Mouse (Mus musculus): ENCODE data around the gene Add3.

Gene Add3

DNA sequence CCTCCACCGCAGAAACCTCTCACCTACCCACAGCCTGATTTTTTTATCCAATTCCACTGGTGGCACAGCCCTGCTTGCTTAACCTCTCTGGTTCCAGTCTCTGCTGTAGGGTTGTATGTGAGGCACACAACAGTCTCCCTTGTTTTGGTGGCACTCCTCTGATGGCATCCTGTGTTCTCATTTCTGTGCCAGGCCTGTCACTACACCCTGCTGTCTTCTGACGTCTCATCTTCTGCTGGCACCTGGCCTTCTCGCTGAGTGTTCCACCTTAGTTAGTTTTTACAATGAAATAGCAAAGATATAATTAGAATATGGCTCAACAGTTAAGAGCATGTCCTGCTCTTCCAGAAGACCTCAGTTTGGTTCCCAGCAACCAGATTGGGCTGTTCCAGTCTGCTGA, 49.5 kb downstream of the Add3 start:
- in situ Hi-C loops (cut with MboI; ENCODE audit: unreplicated experiment in 2 of 2), result no loop called here

DNA sequence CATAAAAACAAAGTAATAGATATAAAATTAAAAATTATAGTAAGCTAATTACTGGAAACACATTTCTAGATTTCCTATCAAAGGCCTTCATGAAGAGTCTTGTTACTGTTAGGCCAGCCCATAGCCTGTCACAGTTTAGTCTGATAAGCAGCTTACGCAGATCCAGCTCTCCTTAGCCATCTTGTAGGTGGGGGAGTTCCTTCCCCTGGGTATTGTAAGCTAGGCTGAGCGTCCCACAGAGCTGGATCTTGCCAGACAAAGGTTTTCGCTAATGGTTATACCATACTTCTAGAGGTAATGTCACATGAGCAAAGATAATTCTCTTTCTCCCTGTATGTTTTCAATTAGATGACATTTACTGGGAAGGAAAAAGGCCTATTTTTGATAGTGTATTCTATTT, 50.0 kb downstream of the Add3 start:
- in situ Hi-C loops (cut with MboI; ENCODE audit: unreplicated experiment in 2 of 2), result no loop called here

DNA sequence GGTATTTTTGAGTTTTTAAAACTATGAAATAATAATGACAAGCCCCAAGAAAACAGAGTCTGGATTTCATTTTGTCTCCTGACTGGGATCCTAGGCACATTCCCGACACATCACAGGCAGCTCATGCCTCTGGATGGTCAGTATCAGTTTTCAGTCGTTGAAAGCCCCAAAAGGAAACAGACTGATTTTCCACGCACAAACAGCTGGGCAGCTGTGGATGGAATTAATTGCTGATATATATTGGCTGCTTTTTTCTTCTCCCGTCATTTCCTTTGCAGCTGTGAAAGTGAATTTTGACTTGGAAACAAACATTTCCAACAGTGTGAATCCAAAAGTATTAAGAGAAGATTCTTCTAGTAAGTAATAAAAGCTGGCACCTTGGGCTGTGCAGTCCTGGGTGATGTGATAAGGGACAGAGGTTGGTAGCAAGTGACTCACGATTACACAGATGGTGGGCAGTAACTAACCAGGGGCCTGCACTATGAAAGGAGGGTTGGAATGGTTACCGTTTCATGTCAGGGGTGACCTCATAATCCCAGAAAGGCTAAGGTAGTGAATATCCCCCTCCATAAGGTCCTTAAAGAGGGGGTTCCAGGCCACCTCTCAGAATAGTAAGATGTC, 51.7 kb downstream of the Add3 start:
- in situ Hi-C loops (cut with MboI; ENCODE audit: unreplicated experiment in 2 of 2), result no loop called here

DNA sequence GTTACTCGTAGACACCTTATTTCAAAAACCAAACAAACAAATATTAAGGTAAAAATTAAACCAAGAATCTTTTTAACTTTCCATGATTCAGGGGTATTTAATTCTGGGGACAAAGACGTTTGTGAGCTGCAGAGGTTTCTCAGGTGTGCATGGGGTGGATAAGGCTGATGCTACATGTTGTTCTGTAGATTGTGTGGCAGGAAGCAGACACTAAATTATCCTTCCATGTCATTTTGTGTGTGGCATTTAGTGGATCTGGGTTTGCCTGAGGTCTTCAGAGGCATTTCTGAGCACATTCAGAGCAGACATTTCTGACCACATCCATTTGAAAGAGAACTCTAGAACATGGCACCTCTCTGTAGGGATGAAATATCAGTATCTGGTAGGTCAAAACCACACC, 52.9 kb downstream of the Add3 start:
- in situ Hi-C loops (cut with MboI; ENCODE audit: unreplicated experiment in 2 of 2), result no loop called here

DNA sequence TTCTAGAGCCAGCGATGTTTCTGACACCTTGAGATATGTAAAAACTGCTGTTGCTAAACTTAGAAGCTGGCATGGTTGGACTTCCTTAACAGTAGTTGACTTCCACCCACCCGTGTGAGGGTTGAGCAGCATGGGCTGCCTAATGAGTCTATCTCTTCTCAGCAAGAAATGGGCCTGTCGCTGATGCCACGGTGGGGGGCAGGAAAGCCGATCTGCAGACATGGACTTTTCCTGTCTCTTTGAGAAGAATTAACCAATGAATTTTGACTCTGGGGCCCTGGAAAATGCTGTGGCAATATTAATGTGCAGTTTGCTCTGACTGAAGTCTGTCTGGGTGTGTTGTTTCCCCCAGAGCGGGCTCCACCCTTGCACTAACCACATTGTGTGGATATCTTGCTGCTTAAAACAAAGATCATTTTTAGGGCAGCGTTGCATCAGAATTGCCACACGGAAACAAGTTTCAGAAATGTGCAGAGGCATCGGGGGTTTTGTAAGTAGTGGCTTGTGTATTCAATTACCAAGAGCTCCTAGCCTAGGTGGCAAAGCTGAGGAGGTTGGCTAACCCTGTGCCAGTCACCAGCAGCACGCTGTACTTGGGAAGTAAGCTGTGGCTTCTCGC, 53.8 kb downstream of the Add3 start:
- in situ Hi-C loops (cut with MboI; ENCODE audit: unreplicated experiment in 2 of 2), result no loop called here

DNA sequence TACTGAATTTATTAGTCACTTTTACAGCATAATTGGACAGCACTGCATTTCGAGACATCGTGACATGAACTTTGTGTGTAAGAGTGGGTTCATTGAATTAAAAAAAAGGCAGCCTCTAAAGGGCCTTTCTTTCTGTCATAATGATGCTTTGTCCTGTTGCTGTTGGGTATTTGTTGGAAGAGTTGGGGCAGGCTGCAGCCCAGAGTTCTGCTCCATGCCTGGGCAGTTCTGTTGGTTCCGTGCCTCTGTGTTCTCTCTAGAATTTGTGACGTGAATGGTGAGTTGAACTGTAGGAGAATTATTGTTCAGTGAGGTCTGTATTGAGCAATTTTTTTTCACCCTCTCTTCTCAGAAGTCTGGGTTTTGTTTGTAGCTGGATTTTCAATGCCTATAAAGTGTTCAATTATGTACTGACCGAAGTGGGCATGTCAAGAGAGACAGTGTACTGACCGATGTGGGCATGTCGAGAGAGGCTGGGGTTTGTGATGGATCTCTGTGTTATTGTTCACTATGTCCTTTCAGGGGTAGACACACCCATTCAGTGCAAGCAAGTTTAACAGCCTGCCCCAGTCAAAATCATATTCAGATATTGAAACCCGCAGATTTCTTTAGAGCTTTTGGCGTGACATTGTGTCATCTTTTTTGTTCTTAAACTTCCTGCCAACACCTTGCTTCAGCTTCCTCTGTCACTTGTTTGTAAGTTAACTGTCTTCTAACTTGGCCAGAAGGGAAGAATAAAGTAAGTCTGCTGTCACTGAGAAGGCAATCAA, 54.7 kb downstream of the Add3 start:
- in situ Hi-C loops (cut with MboI; ENCODE audit: unreplicated experiment in 2 of 2), result no loop called here

DNA sequence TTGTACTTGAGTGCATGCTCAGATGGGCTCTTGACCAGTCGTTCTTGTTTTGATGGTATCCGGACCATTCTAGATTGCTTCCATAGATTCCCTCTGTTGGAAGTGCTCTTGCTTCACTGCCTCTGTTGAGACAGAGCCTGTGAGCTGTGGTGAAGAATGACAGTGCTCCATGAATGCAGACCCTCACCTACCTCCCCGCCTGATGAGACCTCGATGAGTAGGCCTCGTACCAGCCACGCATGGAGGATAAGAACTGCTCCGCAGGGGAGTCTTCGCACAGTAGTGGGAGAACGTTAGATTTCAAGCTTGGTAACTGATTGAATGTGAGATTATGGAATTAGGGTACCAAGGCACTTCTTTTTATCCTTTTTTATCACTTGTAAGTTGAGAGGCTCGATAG, 56.7 kb downstream of the Add3 start:
- in situ Hi-C loops (cut with MboI; ENCODE audit: unreplicated experiment in 2 of 2), result no loop called here

DNA sequence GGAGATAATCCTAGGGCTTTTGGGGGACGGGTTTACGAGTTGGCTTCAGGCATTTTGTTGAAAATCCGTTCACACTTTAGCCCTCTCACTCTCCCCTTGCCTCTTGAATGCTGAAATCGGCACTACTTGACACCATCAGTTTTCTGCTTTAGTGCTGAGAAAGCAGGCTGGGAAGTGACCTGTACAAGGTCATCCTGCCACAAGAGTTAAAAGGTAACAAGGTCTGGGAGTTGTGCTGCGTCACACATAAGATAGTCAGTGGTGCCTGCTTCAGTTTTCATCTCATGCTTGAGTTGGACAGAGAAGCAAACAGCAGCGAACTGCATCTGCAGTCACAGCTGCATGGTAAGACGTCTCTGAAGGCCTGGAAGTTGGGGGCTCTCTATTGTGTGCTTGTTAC, 57.5 kb downstream of the Add3 start:
- in situ Hi-C loops (cut with MboI; ENCODE audit: unreplicated experiment in 2 of 2), result no loop called here

DNA sequence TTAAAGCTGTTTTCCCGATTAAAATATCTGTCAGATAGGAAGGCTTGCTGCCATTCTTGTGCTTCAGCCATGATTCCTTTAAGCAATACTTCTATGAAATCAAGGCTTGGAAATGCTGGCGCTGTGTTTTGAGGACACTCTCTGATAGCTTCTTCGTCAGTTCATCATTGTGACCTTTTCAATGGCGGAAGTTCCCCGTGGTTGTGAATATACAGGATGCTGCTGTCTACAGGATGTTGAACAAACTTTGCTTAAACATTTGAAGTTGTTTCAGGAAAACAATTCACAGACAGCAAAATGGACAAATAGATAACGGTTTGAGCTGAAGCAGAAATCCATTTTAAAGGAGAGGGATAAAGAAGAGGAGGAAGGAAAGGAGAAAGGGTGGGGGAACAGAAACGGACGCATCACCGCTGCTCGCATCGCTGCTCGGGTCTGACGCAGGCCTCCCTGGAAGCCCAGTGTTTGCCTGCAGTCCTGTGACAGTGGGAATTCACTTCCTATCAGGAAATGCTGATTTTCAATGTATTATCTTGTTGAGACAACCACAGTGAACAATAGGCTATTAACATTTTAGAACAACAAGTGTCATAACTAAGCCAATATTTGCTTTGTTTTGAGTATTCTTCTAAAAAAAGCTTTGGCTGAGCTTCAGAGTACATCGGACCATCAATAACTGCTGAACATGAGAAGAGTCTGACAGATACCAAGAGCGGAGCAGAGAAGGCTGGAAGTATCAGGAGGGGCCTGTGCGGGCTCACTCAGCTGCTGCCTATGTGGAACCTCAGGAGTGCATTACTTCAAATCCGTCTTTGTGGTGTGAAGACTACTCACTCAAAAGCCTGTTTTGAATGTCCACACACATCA, 58.7 kb downstream of the Add3 start:
- in situ Hi-C loops (cut with MboI; ENCODE audit: unreplicated experiment in 2 of 2), result no loop called here

DNA sequence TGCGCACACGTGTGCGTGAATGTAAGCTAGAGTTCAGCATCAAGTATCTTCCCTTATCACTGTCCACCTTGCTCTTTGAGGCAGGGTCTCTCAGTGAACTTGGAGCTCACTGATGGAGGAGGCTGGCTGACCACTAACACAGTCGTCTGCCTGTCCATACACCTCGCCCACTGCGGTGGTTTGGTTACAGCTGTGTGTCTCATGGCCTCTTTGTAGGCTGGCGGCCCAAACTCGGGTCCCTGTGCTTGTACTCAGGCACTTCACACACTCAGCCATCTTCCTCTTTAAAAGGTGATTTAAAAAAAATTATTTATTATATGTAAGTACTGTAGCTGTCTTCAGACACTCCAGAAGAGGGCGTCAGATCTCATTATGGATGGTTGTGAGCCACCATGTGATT, 59.5 kb downstream of the Add3 start:
- in situ Hi-C loops (cut with MboI; ENCODE audit: unreplicated experiment in 2 of 2), result no loop called here

DNA sequence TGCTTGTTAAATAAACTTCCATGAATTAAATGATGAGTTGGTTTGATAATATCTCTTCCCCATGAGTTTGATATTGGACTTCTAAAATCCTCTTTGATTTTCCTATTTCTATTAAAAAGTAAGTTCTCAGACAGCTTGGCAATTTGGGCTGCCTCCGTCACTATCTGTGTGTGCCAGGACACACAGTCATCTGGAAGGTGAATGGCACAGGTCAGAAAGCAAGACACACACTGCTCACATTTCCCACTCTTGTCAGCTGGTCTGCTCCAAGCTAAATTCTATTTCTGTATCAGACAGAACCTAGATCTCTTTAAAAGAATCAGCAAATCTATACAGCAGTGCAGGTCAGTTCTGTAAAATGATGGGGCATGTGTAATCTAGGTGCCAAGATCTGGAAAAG, 61.9 kb downstream of the Add3 start:
- in situ Hi-C loops (cut with MboI; ENCODE audit: unreplicated experiment in 2 of 2), result no loop called here

DNA sequence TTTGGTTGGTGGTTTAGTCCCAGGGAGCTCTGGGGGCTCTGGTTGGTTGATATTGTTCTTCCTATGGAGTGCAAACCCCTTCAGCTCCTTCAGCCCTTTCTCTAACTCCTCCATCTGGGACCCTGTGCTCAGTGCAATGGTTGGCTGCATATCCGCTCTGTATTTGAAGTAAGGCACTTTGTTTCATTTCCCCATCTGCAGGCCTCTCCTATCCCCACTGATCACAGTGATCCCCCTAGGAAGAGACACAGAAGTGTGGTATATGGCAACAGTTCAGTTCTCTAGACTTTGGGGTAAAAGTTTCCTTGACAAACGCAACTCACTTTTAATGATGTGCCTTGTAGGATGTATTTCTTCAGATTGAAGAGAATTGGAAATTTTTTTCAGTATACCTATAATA, 66.7 kb downstream of the Add3 start:
- in situ Hi-C loops (cut with MboI; ENCODE audit: unreplicated experiment in 2 of 2), result no loop called here

DNA sequence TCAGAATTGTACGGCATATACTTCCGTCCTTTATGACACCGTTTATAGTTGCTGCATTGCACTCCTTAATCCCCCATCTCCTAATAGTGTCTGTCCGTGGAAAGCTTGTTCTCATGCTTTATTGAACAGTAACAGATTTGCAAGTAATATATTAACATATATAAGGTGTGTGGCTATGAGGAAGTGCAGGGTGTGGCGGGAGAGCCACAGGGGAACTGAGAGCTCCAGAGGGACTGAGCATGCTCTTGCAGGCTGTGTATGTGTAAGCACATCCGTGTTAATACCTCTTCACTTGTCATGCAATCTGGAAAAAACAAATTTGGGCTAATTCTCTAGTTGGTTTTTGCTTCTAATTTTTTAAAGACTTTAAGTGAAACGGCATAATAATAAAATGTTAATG, 68.6 kb downstream of the Add3 start:
- in situ Hi-C loops (cut with MboI; ENCODE audit: unreplicated experiment in 2 of 2), result no loop called here

DNA sequence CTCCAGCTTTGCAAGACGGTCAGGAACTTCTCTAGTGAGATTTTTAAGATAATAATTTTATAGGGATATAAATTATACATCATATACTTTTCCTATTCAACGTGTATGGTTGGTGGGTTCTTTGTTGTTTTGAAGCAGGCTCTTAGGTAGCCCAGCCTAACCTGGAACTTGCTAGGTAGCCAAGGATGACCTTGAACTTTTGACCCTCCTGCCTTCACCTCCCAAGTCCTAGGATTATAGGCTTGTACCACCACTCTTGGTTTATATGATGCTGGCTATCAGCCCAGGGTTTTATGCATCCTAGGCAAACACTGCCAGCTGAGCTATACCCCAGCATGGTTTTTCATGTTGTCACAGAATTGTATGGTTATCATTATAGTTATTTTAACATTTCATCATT, 70.0 kb downstream of the Add3 start:
- in situ Hi-C loops (cut with MboI; ENCODE audit: unreplicated experiment in 2 of 2), result loop anchor here in 1 of 2 experiments (10.0 kb wide), 1 partner anchor 105 kb away; no protein-coding TSS in a partner anchor

DNA sequence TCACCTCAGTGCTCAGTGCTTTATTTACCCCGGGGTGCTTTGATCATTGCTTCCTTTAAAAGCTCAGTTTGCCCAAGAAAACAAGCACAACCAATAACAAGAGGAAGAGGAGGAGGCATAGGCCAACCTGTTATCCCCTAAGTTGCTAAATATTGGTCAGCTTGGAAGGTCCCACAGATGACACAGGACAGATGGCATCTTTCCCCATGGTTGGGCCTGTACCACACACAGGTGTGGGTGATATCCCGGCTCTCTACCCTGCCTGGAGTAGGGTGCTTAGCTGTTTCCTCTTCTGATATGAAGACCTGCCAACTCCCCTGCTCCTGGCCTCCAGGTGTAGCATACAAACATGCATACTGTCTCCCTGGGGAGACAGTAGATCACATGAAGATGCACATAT, 75.1 kb downstream of the Add3 start:
- in situ Hi-C loops (cut with MboI; ENCODE audit: unreplicated experiment in 2 of 2), result loop anchor here (5.0 to 10.0 kb wide), 2 partner anchors 108 to 111 kb away; no protein-coding TSS in a partner anchor

DNA sequence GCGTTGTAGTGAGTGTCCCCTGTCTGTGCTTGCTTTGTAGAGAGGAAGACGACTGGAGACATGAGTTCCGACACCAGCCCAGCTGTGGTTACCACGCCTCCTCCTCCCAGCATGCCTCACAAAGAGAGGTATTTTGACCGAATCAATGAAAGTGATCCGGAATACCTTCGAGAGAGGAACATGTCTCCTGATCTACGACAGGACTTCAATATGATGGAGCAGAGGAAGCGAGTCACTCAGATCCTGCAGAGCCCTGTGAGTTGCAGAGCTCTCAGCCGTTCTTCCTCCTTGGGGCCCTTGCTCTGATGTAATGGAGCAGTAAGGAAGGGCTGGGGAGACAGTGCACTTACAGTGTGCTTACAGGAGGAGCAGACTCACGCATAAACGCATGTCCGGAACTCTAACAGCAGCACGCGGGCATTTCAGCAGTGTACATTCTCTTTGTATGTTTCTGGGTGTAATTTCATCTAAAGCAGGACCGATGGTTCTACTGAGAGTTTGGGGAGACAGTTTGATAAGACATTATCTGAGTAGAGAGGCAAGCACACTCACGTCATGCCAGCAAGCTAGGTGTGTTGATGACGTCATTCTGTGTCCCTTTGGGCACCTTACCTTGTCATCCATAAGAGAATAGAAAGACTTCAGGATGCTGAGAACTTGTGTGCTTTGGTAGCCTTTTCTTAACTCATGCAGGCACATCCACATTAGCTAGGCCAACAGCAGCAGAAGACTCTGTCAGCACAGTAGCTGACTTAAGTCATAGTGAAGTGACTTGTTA, 76.7 kb downstream of the Add3 start:
- in situ Hi-C loops (cut with MboI; ENCODE audit: unreplicated experiment in 2 of 2), result loop anchor here (5.0 to 10.0 kb wide), 2 partner anchors 110 to 112 kb away; no protein-coding TSS in a partner anchor

DNA sequence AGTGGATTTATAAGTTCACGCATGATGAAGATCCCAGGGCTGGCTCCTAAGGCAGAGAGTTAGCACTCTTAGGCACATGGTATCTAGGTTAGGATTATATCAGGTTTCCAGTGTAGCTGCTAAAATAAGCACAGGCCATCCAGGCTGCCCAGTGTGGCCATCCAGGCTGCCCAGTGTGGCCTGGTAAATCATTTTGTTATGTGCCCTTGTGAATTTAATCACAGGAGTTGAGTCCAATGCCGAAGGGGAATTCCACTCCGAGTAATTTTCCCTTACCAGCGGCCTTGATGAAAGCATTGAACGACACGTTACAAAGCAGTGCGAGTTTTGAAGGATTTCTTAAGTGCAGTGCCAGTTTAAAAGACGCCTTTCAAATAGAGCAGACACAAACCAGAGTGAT, 77.6 kb downstream of the Add3 start:
- in situ Hi-C loops (cut with MboI; ENCODE audit: unreplicated experiment in 2 of 2), result loop anchor here (5.0 to 10.0 kb wide), 2 partner anchors 111 to 113 kb away; no protein-coding TSS in a partner anchor

DNA sequence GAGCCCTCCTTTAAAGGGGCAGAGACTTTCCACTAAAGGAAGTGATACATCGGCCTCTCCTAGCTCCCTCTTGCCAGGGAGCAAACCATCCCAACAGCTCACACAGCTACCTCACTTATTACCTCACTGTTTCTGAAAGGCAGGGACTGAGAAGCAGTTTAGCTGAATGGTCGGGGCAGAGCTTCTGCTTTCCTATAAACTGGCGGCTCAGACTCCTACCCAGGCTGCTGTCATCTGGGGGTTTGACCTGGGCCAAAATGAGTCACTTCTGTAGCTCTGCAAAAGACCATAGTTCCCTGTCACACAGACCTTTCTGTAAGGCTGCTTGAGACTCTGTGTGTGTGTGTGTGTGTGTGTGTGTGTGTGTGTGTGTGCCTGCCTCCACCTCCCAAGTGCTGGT, 79.1 kb downstream of the Add3 start:
- in situ Hi-C loops (cut with MboI; ENCODE audit: unreplicated experiment in 2 of 2), result loop anchor here (5.0 to 10.0 kb wide), 2 partner anchors 112 to 115 kb away; no protein-coding TSS in a partner anchor

DNA sequence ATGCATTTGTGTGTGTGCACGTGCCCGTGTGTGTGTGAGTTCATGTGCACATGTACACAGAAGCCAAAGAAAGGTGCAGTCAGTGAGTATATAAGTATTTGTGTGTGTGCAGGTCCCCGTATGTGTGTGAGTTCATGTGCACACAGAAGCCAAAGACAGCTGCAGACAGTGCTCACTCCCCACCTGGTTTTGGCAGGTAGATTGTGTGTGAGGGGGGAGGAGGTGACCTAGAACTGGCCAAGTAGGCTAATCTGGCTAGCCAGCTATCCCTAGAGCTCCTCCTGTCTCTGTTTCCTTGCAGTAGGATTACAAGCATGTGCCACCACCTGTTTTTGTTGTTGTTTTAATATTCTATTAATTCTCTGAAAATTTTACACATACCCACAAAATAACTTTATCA, 80.9 kb downstream of the Add3 start:
- in situ Hi-C loops (cut with MboI; ENCODE audit: unreplicated experiment in 2 of 2), result no loop called here
